Mouse (Mus musculus): ENCODE measurements around the gene Dhrs3.

Gene Dhrs3

GRCm38 (mm10) chr4:144940796-144941462, 48.3 kb downstream of the Dhrs3 start:
- no peak for DNase-seq

- no peak for DNase-seq
Observed at GRCm38 (mm10) chr4:144942433-144942832, 49.8 kb downstream of the Dhrs3 start.

GRCm38 (mm10) chr4:144943273-144943672, 50.6 kb downstream of the Dhrs3 start:
- DNase-seq: no peak

- peak; percentile 89 for DNase-seq
Observed at GRCm38 (mm10) chr4:144947738-144948390, 55.2 kb downstream of the Dhrs3 start.

GRCm38 (mm10) chr4:144949441-144950326, 57.1 kb downstream of the Dhrs3 start:
- DNase-seq: peak; percentile 82 to 89

- DNase-seq: no peak
Observed at GRCm38 (mm10) chr4:144950327-144950711, 57.7 kb downstream of the Dhrs3 start.

GRCm38 (mm10) chr4:144950883-144951282, 58.3 kb downstream of the Dhrs3 start:
- no peak for DNase-seq

- DNase-seq: no peak
Observed at GRCm38 (mm10) chr4:144951859-144952258, 59.2 kb downstream of the Dhrs3 start.

- no peak for DNase-seq
Observed at GRCm38 (mm10) chr4:144953421-144953820, 60.8 kb downstream of the Dhrs3 start.

GRCm38 (mm10) chr4:144955863-144956262, 63.2 kb downstream of the Dhrs3 start:
- no peak for DNase-seq

- no peak for DNase-seq
Observed at GRCm38 (mm10) chr4:144956293-144956692, 63.7 kb downstream of the Dhrs3 start.

- DNase-seq: peak; percentile 88 to 92
Observed at GRCm38 (mm10) chr4:144957186-144957585, 64.6 kb downstream of the Dhrs3 start.

- peak; percentile 81 for DNase-seq
Observed at GRCm38 (mm10) chr4:144957721-144958120, 65.1 kb downstream of the Dhrs3 start.

GRCm38 (mm10) chr4:144960188-144960904, 67.7 kb downstream of the Dhrs3 start:
- peak; percentile 96 for DNase-seq

GRCm38 (mm10) chr4:144961232-144961631, 68.6 kb downstream of the Dhrs3 start:
- peak in 1 of 2 experiments; percentile 57 for DNase-seq

- DNase-seq: no peak
Observed at GRCm38 (mm10) chr4:144961696-144962095, 69.1 kb downstream of the Dhrs3 start.

GRCm38 (mm10) chr4:144965255-144965654, 72.6 kb downstream of the Dhrs3 start:
- no peak for DNase-seq

GRCm38 (mm10) chr4:144968371-144968770, 75.7 kb downstream of the Dhrs3 start:
- no peak for DNase-seq

- no peak for DNase-seq
Observed at GRCm38 (mm10) chr4:144969030-144969429, 76.4 kb downstream of the Dhrs3 start.

- no peak for DNase-seq
Observed at GRCm38 (mm10) chr4:144971048-144971447, 78.4 kb downstream of the Dhrs3 start.

GRCm38 (mm10) chr4:144972948-144973720, 80.5 kb downstream of the Dhrs3 start:
- DNase-seq: peak; percentile 84 to 85

GRCm38 (mm10) chr4:144974458-144974857, 81.8 kb downstream of the Dhrs3 start:
- DNase-seq: no peak

All from kidney, adult 8-10 months (tissue).